9 mouse cellular contexts compared by ENCODE assay signal in genomic region chr10:4545550-4545949, GRCm38 (mm10).
DNase-seq lines count a peak whose midpoint lies in the region; ATAC-seq and TF ChIP-seq lines count a peak whose summit lies in the region.
"Had no signal": no experiment of that assay in that cellular context is flagged by ENCODE, and none has a peak within 500 bp of the region (broad histone marks: within the 10 kb centered on the region; RNA-seq: fewer than 3 reads in every experiment).

No protein-coding gene starts in this region.

- peak; percentile 58 for TF ChIP-seq CTCF in layer of hippocampus, adult 2 months (conservative IDR thresholded peaks at IDR 0.05)

- no peaks in the 10 kb centered on the region for H3K9me3 ChIP-seq in ES-E14 (ENCODE audit: control insufficient read depth, insufficient read depth, low read depth, low read length)
- H3K9me3 ChIP-seq: neural tube, embryonic 13.5 days had no signal

- no peaks in the 10 kb centered on the region for H3K36me3 ChIP-seq in ES-E14 (ENCODE audit: control insufficient read depth, insufficient read depth, low read length, poor library complexity, severe bottlenecking)
- H3K36me3 ChIP-seq: neural tube, embryonic 13.5 days had no signal

- no peak overlapping the region for H3K9ac ChIP-seq in ES-E14 (ENCODE audit: insufficient read depth, low read depth, low read length, poor library complexity, severe bottlenecking)
- H3K9ac ChIP-seq: neural tube, embryonic 13.5 days had no signal

- H3K4me3 ChIP-seq in layer of hippocampus, adult 2 months: no peak overlapping the region
- no peak overlapping the region for H3K4me3 ChIP-seq in ES-E14 (ENCODE audit: insufficient read depth in 1 of 2, low read depth in 1 of 2, low read length in 2 of 2, poor library complexity in 1 of 2, severe bottlenecking in 1 of 2)
- H3K4me3 ChIP-seq: neural tube, embryonic 13.5 days had no signal

- no peak for DNase-seq in layer of hippocampus, adult 2 months (ENCODE audit: low spot score in 2 of 2)
- DNase-seq in layer of hippocampus, adult 9-11 months: no peak
- peak; percentile 26 for DNase-seq in CD4-positive helper T cell, adult 2 months (ENCODE audit: low read depth, low spot score)
- DNase-seq in ES-E14 (ENCODE audit: low read depth, low spot score): peak; percentile 68
- no peak for DNase-seq in adrenal gland, adult 8-10 months
- no peak for DNase-seq in frontal cortex, postnatal 25 days (ENCODE audit: low spot score in 2 of 2)
- DNase-seq: lung, postnatal 10 days had no signal

- ATAC-seq in megakaryocyte progenitor cell, adult 5-6 weeks (replicated peaks; ENCODE audit: poor library complexity): peak; percentile 65

- H3K4me1 ChIP-seq in ES-E14 (ENCODE audit: control insufficient read depth in 2 of 2, insufficient read depth in 2 of 2, low read length in 2 of 2, poor library complexity in 1 of 2): no peaks in the 10 kb centered on the region
- H3K4me1 ChIP-seq: neural tube, embryonic 13.5 days had no signal

- no peak overlapping the region for H3K27ac ChIP-seq in layer of hippocampus, adult 2 months
- H3K27ac ChIP-seq in ES-E14 (ENCODE audit: insufficient read depth, low read depth, low read length, poor library complexity, severe bottlenecking): no peak overlapping the region
- H3K27ac ChIP-seq: neural tube, embryonic 13.5 days had no signal

- in situ Hi-C loops in ES-E14 (cut with MboI; ENCODE audit: low sequenced_read_pairs in 2 of 2, unreplicated experiment in 2 of 2): no loop called here

TF ChIP-seq in ES-E14, 5 proteins besides CTCF, POLR2A, EP300 and RAD21:
- TF ChIP-seq MAFK (IDR thresholded peaks at IDR 0.05; ENCODE audit: insufficient read depth, low read depth, low read length) (no peak), ZC3H11A (IDR thresholded peaks at IDR 0.05; ENCODE audit: borderline replicate concordance, low read depth, low read length) (peak; percentile 56; the same call in 1 of the 2 replicates), CHD2 (IDR thresholded peaks at IDR 0.05; ENCODE audit: low read depth, low read length) (no peak)

Comparison
In these comparisons a context has a peak if more than half of its experiments do, and no peak if none do; other contexts are left out.
1. DNase-seq: peak in CD4-positive helper T cell, adult 2 months (single experiment) and ES-E14 (single experiment); none in layer of hippocampus, adult 2 months (0 of 2), layer of hippocampus, adult 9-11 months (single experiment), adrenal gland, adult 8-10 months (single experiment) and frontal cortex, postnatal 25 days (0 of 2).